Mouse (Mus musculus) liver, embryonic 14.5 days (tissue): ENCODE data around the gene Iars2.

Experiments
- CTCF ChIP-seq: IDR thresholded peaks from 2 replicates; pipeline ENCODE4 v1.5.1; 2016; ENCODE audit warnings: antibody characterized with exemption, low read depth, control low read depth
- EP300 ChIP-seq: IDR thresholded peaks from 2 replicates; pipeline ENCODE4 v1.6.1; 2016; ENCODE audit warnings: antibody characterized with exemption, low read depth

GRCm38 (mm10) chr1:185311949-185312348, 17.2 kb downstream of the Iars2 start:
- TF ChIP-seq EP300 (no peak), CTCF (no peak)
